Mouse (Mus musculus) neural tube, embryonic 12.5 days (tissue): Measurements from ENCODE around the gene Fat2. TPM values are rescaled to one million over a fixed set of nuclear protein-coding genes. Genes with fewer than 3 reads are reported as not detected.

ENCODE experiments used
- ATAC-seq: fragments of 200-750 bp; cut with Nextera tagmentation; 2 replicates; pipeline ENCODE4 v1.8.0; 2017; ENCODE audit warnings: low read depth, mild to moderate bottlenecking, moderate TSS enrichment, moderate library complexity; ENCODE audit not compliant: low FRiP score
- H3K27ac ChIP-seq: fragments of 300-500 bp; sonication (generic); 2 replicates; pipeline ENCODE4 v1.5.1; 2016
- H3K27me3 ChIP-seq: fragments of 300-500 bp; sonication (generic); replicated peaks from 2 replicates; pipeline ENCODE4 v1.6.1; 2016; ENCODE audit warnings: mild to moderate bottlenecking
- H3K36me3 ChIP-seq: fragments of 300-500 bp; sonication (generic); 2 replicates; pipeline ENCODE4 v1.6.1; 2016; ENCODE audit warnings: mild to moderate bottlenecking
- H3K4me1 ChIP-seq: fragments of 300-500 bp; sonication (generic); 2 replicates; pipeline ENCODE4 v1.6.1; 2016
- H3K4me2 ChIP-seq: fragments of 300-500 bp; sonication (generic); replicated peaks from 2 replicates; pipeline ENCODE4 v1.6.1; 2016; ENCODE audit warnings: mild to moderate bottlenecking
- H3K4me3 ChIP-seq: fragments of 300-500 bp; sonication (generic); 2 replicates; pipeline ENCODE4 v1.5.1; 2016
- H3K9ac ChIP-seq: fragments of 300-500 bp; sonication (generic); 2 replicates; pipeline ENCODE4 v1.6.1; 2016; ENCODE audit warnings: mild to moderate bottlenecking
- H3K9me3 ChIP-seq: fragments of 300-500 bp; sonication (generic); 2 replicates; pipeline ENCODE4 v1.6.1; 2016; ENCODE audit warnings: mild to moderate bottlenecking
- WGBS: fragments of 180-500 bp; shearing (Covaris S2); methylation state at CpG from one replicate; pipeline ENCODE4 v1.1.7; 2016; 5-methylcytosine and 5-hydroxymethylcytosine counted together
- polyA plus RNA-seq: library from polyadenylated mRNA; unstranded; fragments of >200 nt; fragmentation: Nextera tagmentation; extraction: Ambion mirVana; gene quantifications from 2 replicates; pipeline ENCODE4 v1.2.1, GENCODE M21; 2016

Gene Fat2
- polyA plus RNA-seq, 1 experiment from 2014 or later: 0.05 TPM

- Histone ChIP-seq H3K9ac (no peak overlapping the region), H3K9me3 (no peaks in the 10 kb centered on the region), H3K4me3 (no peak overlapping the region), H3K27me3 (no peaks in the 10 kb centered on the region), H3K4me1 (no peaks in the 10 kb centered on the region), H3K36me3 (no peaks in the 10 kb centered on the region), H3K4me2 (no peak overlapping the region), H3K27ac (no peak overlapping the region)
- 55% methylated on average over 2 of the region's 2 CpGs for WGBS
- no peak for ATAC-seq
These were observed 70.7 kb downstream of the Fat2 start for GRCm38 (mm10) chr11:55265647-55266046.

GRCm38 (mm10) chr11:55264318-55264717 is 72.0 kb downstream of the Fat2 start:
- Histone ChIP-seq H3K9me3 (no peaks in the 10 kb centered on the region), H3K4me3 (no peak overlapping the region), H3K4me2 (no peak overlapping the region), H3K27ac (no peak overlapping the region), H3K27me3 (no peaks in the 10 kb centered on the region), H3K9ac (no peak overlapping the region), H3K4me1 (no peaks in the 10 kb centered on the region), H3K36me3 (no peaks in the 10 kb centered on the region)
- no peak for ATAC-seq
- 89% methylated on average over 2 of the region's 2 CpGs for WGBS

- Histone ChIP-seq H3K36me3 (no peaks in the 10 kb centered on the region), H3K9ac (no peak overlapping the region), H3K27ac (no peak overlapping the region), H3K4me2 (no peak overlapping the region), H3K9me3 (no peaks in the 10 kb centered on the region), H3K27me3 (no peaks in the 10 kb centered on the region), H3K4me1 (no peaks in the 10 kb centered on the region), H3K4me3 (no peak overlapping the region)
- no peak for ATAC-seq
- WGBS: 80% methylated on average over 5 of the region's 5 CpGs
These were observed 74.4 kb downstream of the Fat2 start for GRCm38 (mm10) chr11:55262000-55262399.

- WGBS: 85% methylated on average over 4 of the region's 4 CpGs
- Histone ChIP-seq H3K9me3 (no peaks in the 10 kb centered on the region), H3K36me3 (no peaks in the 10 kb centered on the region), H3K27me3 (no peaks in the 10 kb centered on the region), H3K4me1 (no peaks in the 10 kb centered on the region), H3K27ac (no peak overlapping the region), H3K4me3 (no peak overlapping the region), H3K4me2 (no peak overlapping the region), H3K9ac (no peak overlapping the region)
- no peak for ATAC-seq
These were observed 75.3 kb downstream of the Fat2 start for GRCm38 (mm10) chr11:55261105-55261504.

- Histone ChIP-seq H3K27me3 (no peaks in the 10 kb centered on the region), H3K4me1 (no peaks in the 10 kb centered on the region), H3K27ac (no peak overlapping the region), H3K9ac (no peak overlapping the region), H3K4me2 (no peak overlapping the region), H3K36me3 (no peaks in the 10 kb centered on the region), H3K4me3 (no peak overlapping the region), H3K9me3 (no peaks in the 10 kb centered on the region)
- 92% methylated on average over 9 of the region's 9 CpGs for WGBS
- no peak for ATAC-seq
These were observed 83.0 kb downstream of the Fat2 start for GRCm38 (mm10) chr11:55253391-55253790.

- no peak for ATAC-seq
- Histone ChIP-seq H3K9ac (no peak overlapping the region), H3K4me3 (no peak overlapping the region), H3K27me3 (no peaks in the 10 kb centered on the region), H3K36me3 (no peaks in the 10 kb centered on the region), H3K4me2 (no peak overlapping the region), H3K9me3 (no peaks in the 10 kb centered on the region), H3K4me1 (no peaks in the 10 kb centered on the region), H3K27ac (no peak overlapping the region)
- 74% methylated on average over 6 of the region's 6 CpGs for WGBS
These were observed 85.8 kb downstream of the Fat2 start for GRCm38 (mm10) chr11:55250527-55250926.

- H3K4me2 ChIP-seq: no peak overlapping the region
- ATAC-seq: no peak
These were observed 95.8 kb downstream of the Fat2 start for GRCm38 (mm10) chr11:55240556-55240955.

GRCm38 (mm10) chr11:55239496-55239895 is 96.9 kb downstream of the Fat2 start:
- ATAC-seq: no peak
- WGBS: 79% methylated on average over 3 of the region's 3 CpGs
- no peaks in the 10 kb centered on the region for H3K9me3 ChIP-seq
- H3K4me2 ChIP-seq: no peak overlapping the region
- H3K4me3 ChIP-seq: no peak overlapping the region
- H3K4me1 ChIP-seq: no peaks in the 10 kb centered on the region
- no peaks in the 10 kb centered on the region for H3K36me3 ChIP-seq
- H3K27ac ChIP-seq: no peak overlapping the region
- no peaks in the 10 kb centered on the region for H3K27me3 ChIP-seq
- H3K9ac ChIP-seq: no peak overlapping the region

More at GRCm38 (mm10) chr11:55240556-55240955, 95.8 kb downstream of the Fat2 start:
- Histone ChIP-seq H3K4me3 (no peak overlapping the region), H3K27me3 (no peaks in the 10 kb centered on the region), H3K4me1 (no peaks in the 10 kb centered on the region), H3K9me3 (no peaks in the 10 kb centered on the region), H3K36me3 (no peaks in the 10 kb centered on the region), H3K9ac (no peak overlapping the region), H3K27ac (no peak overlapping the region)
- WGBS: 69% methylated on average over 7 of the region's 7 CpGs

GRCm38 (mm10) chr11:55236815-55237214 is 99.5 kb downstream of the Fat2 start:
- Histone ChIP-seq H3K4me2 (no peak overlapping the region), H3K4me3 (no peak overlapping the region), H3K27ac (no peak overlapping the region), H3K9ac (no peak overlapping the region), H3K9me3 (no peaks in the 10 kb centered on the region), H3K4me1 (no peaks in the 10 kb centered on the region), H3K36me3 (peaks cover 20% of the 10 kb centered on the region; the same call in 1 of the 2 replicates), H3K27me3 (no peaks in the 10 kb centered on the region)
- ATAC-seq: no peak
- 83% methylated on average over 1 of the region's 1 CpGs for WGBS

GRCm38 (mm10) chr11:55234791-55235190 is 101.6 kb downstream of the Fat2 start:
- Histone ChIP-seq H3K9me3 (no peaks in the 10 kb centered on the region), H3K9ac (no peak overlapping the region), H3K4me1 (no peaks in the 10 kb centered on the region), H3K4me2 (no peak overlapping the region), H3K27me3 (no peaks in the 10 kb centered on the region), H3K27ac (no peak overlapping the region), H3K36me3 (peaks cover 24% of the 10 kb centered on the region), H3K4me3 (no peak overlapping the region)
- WGBS: 81% methylated on average over 4 of the region's 4 CpGs
- no peak for ATAC-seq

GRCm38 (mm10) chr11:55234288-55234687 is 102.1 kb downstream of the Fat2 start:
- H3K4me1 ChIP-seq: no peaks in the 10 kb centered on the region
- no peak overlapping the region for H3K27ac ChIP-seq
- H3K4me3 ChIP-seq: no peak overlapping the region
- H3K4me2 ChIP-seq: no peak overlapping the region
- no peaks in the 10 kb centered on the region for H3K27me3 ChIP-seq
- H3K9me3 ChIP-seq: no peaks in the 10 kb centered on the region
- 92% methylated on average over 7 of the region's 7 CpGs for WGBS
- H3K36me3 ChIP-seq: peaks cover 24% of the 10 kb centered on the region
- H3K9ac ChIP-seq: no peak overlapping the region
- ATAC-seq: no peak

GRCm38 (mm10) chr11:55231034-55231433 is 105.3 kb downstream of the Fat2 start:
- Histone ChIP-seq H3K27me3 (no peaks in the 10 kb centered on the region), H3K9ac (no peak overlapping the region), H3K4me3 (no peak overlapping the region), H3K4me2 (no peak overlapping the region), H3K36me3 (peaks cover 44% of the 10 kb centered on the region), H3K9me3 (no peaks in the 10 kb centered on the region), H3K27ac (no peak overlapping the region), H3K4me1 (no peaks in the 10 kb centered on the region)
- no peak for ATAC-seq
- 94% methylated on average over 6 of the region's 6 CpGs for WGBS

- peaks cover 61% of the 10 kb centered on the region for H3K36me3 ChIP-seq
- H3K4me2 ChIP-seq: no peak overlapping the region
- H3K9ac ChIP-seq: no peak overlapping the region
- no peaks in the 10 kb centered on the region for H3K27me3 ChIP-seq
- H3K9me3 ChIP-seq: no peaks in the 10 kb centered on the region
- H3K4me3 ChIP-seq: no peak overlapping the region
- no peak for ATAC-seq
- 90% methylated on average over 7 of the region's 7 CpGs for WGBS
- no peak overlapping the region for H3K27ac ChIP-seq
- H3K4me1 ChIP-seq: no peaks in the 10 kb centered on the region
These were observed 115.1 kb downstream of the Fat2 start for GRCm38 (mm10) chr11:55221306-55221705.
